Mouse (Mus musculus) left cerebral cortex, adult 8-10 months (tissue): ENCODE data around the gene Dpep1. TPM values are rescaled to one million over a fixed set of nuclear protein-coding genes. Genes with fewer than 3 reads are reported as not detected.
"Not testable (repeated sequence)": the region's sequence is repeated elsewhere in the genome, so short reads cannot be mapped to it uniquely, and the experiment has no call there.

Experiments
- DNase-seq, 2 experiments: peaks; one replicate each; pipeline ENCODE4 v3.0.0; 2022; ENCODE audit warnings: low spot score in 2 of 2
- total RNA-seq, 4 experiments: library from RNA; stranded (reverse); gene quantifications; 2 replicates each; pipeline ENCODE4 v1.2.4; 2022

The Dpep1 gene
- total RNA-seq, 4 experiments from 2014 or later = 0.16 TPM; not detected in 3

DNA sequence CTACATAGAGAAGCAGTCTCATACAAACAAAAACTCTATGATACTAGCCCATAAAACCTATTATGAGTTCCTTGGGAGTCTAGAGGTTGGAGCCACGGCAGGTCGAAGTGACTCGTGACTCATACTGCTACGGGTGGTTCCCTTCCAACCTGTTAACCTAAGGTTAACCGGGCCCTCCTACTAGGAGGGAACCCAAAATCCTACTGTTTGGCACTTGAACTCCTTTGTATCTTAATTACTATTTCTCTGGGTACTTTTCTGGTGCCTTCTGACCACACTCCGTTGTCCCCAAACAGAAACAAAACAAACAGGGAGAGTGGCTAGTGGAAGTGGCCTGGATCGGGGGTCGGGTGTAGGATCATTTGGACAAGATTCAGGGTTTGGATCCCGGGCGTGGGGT is 25.8 kb downstream of the Dpep1 start:
- no peak for DNase-seq

DNA sequence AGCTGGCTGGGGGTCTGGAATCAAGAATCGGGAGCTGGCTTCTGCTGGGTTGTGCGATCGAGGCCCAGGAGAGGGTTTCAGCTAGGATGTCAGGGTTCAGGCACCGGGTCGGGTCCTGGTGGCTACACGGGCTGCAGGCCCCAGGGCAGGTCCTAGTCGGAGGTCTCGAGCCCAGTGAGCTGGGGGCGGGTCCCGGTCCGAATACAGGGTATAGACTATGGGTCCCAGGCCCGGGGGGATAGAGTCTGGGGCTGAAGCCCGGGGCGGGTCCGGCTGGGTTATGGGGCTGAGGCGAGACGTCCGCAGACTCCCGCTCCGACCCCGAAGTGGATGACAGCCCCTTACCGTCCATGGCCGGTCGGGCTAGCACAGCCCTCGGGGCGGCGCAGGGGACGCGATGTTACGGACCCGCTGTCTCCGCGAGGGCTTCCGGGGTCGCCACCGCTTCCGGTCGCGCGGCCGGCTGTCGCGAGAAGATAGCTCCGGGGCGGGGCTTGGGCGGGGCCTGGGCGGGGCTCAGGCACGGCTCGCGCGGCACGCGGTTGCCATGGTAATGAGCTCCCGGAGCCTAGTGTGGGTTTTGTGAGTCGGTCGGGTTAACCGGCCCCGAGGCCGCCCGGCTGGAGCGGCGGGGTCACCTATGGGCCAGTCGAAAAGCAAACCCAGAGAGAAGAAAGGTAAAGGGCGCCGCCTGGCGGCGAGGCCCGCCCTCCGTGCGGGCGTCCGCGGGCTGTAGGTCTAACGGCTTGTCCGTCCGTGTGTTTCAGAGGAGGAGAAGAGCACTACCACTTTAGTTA is 26.5 kb downstream of the Dpep1 start, which contains the start of the genes Chmp1a and Spata33:
Gene Chmp1a, minus strand, starts transcription at position 443 of the 797 bp plus-strand sequence.
Gene Spata33, plus strand, starts transcription at position 512 of the 797 bp plus-strand sequence.
- peak; percentile 72 to 87 for DNase-seq

GRCm38 (mm10) chr8:123213118-123213772 is 27.2 kb downstream of the Dpep1 start:
- no peak for DNase-seq

- no peak for DNase-seq
Observed at GRCm38 (mm10) chr8:123215430-123215829, 29.4 kb downstream of the Dpep1 start.

- no peak for DNase-seq
Observed at GRCm38 (mm10) chr8:123220917-123221316, 34.9 kb downstream of the Dpep1 start.

DNA sequence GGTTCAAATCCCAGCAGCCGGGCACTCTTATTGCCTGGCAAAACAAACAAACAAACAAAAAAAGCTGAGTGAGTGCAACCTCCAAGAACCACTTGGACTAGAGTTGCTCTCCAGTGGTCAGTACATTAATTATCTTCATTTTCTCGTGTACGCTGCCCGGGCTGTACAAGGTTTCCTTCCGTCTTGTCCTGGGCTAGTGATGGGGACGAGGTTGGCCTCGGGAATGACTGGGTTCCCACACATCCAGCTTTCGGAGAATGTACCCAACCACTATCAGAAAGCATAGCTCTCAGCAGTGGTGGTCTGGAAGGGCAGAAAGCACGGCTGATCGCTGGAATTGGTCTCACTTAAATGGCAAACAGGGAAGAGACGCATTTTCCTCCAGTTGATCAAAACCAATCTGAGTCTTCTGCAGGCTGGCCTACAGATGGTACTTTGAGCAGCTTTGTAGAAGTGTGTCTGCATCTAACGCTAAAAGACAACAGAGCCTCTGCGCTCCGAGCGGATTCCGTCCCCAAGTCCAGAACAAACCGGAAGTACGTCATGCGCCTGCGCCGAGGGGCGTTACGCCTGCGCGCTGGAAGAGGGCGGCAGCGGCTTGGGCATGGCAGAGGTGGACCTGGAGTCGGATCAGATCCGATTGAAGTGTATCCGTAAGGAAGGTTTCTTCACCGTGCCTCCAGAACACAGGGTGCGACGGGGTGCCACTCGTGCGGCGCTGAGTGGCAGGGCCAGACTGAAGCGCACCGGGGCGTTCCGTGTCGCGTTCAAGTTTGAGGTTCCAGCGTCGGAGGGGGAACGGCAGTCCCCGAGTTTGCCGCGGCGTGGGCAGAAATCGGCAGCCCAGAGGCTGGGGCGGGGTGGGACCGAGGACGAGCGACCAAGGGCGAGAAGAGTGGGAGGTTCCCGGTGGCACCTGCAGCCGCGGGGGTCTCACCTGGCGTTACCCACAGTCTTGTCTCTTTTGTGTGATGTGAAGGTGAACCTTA is 38.5 kb downstream of the Dpep1 start, which contains the start of gene Cdk10:
Gene Cdk10, plus strand, starts transcription at position 565 of the 989 bp plus-strand sequence.
- peak; percentile 89 to 95 for DNase-seq

GRCm38 (mm10) chr8:123228416-123228815 is 42.4 kb downstream of the Dpep1 start:
- peak in 1 of 2 experiments; percentile 41 for DNase-seq

GRCm38 (mm10) chr8:123230326-123230725 is 44.3 kb downstream of the Dpep1 start:
- not testable (repeated sequence) for DNase-seq

- DNase-seq = no peak
Observed at GRCm38 (mm10) chr8:123231742-123232141, 45.7 kb downstream of the Dpep1 start.

DNA sequence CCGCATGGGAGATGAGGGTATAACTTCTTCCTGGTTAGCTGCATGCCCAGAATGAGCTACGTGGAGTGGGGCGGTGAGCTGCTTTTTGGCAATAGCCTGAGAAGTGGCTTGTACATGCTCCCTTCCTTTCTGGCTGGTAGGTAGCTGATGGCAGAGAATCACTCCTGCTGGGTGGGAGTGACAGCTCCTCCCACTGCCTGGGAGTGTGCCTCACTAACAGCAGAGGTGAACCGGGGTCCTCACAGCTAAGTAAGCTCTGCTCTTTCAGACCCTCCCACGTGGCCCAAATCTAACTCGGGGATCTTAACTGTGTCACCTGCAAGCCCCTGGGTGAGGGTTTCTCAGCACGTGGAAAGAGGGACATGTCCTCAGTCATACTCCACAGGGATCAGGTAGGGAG is 46.5 kb downstream of the Dpep1 start:
- DNase-seq = peak in 1 of 2 experiments; percentile 55

GRCm38 (mm10) chr8:123233300-123233699 is 47.3 kb downstream of the Dpep1 start:
- no peak for DNase-seq

DNA sequence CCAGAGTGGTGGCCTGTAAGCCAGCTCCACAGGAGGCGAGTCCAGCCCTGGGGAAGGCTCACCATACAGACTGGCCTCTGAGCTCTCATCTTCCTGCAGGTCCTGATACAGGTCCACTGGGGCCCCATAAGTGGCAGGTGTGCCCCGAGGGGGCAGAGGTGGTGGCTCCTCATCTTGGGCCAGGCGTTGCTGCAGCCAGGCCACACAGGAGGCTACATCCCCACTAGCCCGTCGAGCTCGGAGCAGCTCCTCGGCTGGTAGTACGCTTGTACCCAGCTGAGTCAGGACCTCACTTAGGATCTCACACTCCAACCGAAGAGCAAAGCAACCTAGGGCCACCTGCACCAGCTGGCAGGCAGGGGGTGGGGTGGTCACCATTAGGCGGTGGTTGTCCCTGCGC is 47.7 kb downstream of the Dpep1 start:
- DNase-seq = no peak

DNA sequence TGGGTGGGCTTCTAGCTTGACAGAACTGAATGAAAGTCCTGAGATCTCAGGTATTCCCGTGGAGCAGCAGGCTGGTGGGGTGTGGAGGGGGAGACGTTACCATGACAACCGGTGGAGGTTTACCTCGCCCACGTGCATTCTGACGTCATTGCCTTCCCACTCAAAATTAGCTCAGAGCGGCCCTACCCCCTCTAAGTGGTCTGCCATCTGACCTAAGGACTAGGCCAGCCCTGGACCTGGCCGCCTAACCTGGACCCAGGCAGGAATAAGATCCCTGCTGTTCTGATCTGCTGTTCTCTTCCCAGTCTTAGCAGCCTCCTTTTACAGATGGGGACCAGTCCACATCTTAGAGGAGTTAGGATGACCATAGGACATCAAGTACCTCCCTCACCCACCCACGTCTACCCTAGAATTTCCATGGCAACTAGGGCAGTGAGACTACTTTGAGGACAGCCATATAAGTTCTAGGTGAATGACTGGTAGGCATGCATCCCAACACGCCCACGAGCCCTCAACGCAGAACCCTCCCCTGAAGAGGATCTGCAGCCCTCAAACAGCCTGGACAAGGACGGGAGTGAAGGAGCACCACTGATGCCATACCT is 49.0 kb downstream of the Dpep1 start:
- peak; percentile 74 to 87 for DNase-seq

GRCm38 (mm10) chr8:123235520-123236497 is 49.8 kb downstream of the Dpep1 start, which contains the start of gene Spata2l:
TSS of gene Spata2l (minus strand) at chr8:123236233.
- DNase-seq = peak; percentile 73 to 86

- no peak for DNase-seq
Observed at GRCm38 (mm10) chr8:123239398-123239797, 53.4 kb downstream of the Dpep1 start.

DNA sequence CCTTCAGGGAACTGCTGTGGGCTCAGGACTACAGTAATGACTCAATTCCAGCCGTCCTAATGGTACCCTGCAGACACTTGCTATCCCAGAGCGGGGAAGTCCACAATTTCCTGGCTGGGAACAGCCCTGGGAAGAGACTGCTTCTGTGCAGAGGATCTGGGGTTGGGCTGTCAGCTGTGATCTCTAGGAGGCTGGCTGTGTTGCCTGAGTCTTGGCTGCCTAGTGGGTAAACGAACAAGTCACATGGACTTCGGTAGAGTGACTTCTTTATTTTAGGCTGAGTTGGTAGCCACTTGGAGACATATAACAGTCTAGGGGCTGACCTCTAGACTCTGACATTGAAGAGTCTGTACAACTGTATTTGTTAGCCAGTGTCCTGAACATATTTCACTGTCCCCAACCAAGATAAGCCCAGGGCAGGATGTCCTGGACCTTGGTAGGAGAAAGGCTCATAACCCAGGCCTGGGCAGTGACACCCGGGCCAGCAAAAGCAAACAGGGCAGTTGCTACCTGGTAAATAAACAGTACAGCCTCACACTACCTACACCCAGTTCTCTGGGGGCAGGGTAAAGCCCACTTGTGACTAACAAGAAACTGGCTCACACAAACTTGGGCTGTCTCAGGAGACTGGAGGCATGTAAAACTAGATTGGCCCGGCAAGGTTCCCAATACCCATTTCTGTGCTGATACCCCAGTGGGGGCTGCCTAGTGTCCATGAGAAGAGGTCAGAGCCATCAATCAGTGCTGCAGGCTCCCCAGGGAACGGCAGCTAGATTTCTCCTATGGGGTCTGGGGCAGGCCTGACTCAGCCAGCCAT is 56.3 kb downstream of the Dpep1 start:
- DNase-seq = no peak

- no peak for DNase-seq
Observed at GRCm38 (mm10) chr8:123243053-123243452, 57.0 kb downstream of the Dpep1 start.

DNA sequence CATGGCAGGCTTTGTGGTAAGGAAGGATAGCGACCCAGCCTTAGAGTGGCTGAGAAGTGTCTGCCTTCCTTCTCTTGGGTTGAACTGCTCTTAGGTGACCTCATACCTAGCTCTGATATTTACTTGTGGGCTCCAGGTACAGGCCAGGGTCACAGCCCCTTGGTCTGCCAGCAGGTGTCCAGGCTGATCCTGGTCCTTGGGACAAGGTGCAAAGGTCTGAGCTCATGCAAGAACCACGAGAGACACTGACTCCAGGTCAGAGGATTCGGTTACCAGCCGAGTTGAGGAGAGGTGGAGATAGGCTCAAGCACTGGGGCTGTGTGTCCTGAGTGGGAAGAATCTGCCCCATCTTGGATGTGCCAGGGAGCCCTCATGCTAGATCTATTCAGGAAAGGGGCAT is 58.3 kb downstream of the Dpep1 start:
- DNase-seq = no peak

GRCm38 (mm10) chr8:123245543-123245942 is 59.5 kb downstream of the Dpep1 start:
- no peak for DNase-seq
